Mouse (Mus musculus) layer of hippocampus, adult 11-12 months (tissue): Measurements from ENCODE around the gene Mmp9.
A peak's percentile ranks its signal among the peaks of the same experiment; 100 is the strongest.

ENCODE experiments used
- DNase-seq: peaks from one replicate; pipeline ENCODE4 v3.0.0; 2022; ENCODE audit warnings: low spot score

The Mmp9 gene

GRCm38 (mm10) chr2:164994156-164994555 is 53.6 kb downstream of the Mmp9 start:
- no peak for DNase-seq

- DNase-seq = peak; percentile 40
These were observed 54.3 kb downstream of the Mmp9 start for GRCm38 (mm10) chr2:164994659-164995428.

- DNase-seq = no peak
These were observed 55.4 kb downstream of the Mmp9 start for GRCm38 (mm10) chr2:164995976-164996375.

DNA sequence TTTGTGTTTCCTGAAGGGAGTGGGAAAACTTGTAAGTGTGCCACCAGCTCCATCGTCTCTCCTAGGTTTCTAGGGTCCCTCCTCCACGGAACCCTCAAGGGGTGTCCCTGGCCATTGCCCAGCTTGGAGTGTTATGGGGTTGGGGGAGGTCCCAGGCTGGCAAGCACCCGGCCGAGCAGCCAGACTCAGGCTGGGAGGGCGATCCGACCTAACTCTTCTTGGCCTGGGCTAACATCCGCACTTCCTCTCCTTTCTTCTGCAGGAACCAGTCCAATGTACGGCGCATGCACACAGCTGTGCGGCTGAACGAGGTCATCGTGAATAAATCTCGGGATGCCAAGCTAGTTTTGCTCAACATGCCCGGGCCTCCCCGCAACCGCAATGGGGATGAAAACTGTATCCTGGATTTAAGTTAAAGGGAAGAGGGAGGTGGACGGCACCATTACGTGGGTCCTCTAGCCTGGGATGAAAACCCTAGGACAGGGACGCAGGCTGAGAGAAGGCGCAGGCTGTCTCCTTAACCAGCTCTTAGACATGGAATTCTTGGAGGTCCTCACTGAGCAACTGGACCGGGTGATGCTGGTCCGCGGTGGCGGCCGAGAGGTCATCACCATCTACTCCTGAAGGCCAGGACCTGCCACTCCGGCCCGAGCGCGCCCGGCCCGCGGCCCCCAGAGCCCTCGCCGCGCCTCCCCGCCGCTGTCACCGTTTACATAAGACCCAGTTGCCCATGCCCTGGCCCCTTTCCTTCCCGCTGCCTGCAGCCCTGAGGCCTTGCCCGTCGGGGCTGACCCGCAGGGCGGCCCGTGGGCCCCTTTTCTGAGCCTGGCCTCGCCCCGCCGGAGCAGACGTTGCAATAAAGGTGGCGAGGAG is 56.5 kb downstream of the Mmp9 start:
- no peak for DNase-seq

DNA sequence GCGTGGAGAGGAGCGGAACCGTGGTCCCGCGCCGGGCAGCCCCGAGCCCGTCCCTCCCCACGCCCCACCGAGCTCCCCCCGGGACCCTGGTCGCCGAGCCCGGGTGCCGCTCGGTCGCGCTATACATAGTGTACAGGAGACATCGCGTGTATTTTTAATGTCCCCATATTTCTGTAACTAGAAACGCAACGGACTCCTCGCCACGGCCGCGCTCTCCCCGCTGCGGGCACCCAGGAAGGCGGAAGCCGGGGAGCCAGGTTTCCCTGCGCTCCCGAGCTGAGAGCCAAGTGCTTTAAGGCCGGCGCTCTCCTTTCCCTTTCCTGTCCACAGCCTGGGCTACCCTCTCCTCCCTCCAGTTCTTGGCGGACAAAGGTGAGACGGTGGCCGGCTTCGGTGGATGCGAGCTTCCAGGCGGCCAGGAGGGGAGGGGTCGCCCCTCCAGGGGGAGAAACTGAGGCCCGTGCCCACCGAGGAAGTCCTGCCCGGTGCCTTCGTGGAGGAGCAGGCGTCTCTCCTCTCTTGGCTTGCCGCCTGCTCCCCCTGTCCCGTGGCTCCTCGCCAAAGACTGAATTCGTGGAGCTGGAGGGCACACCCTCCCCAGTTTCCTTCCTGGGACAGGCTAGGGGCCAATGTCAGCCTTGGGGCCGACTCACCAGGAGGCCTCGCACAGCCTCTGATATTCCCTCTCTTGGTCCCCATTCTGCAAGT is 57.3 kb downstream of the Mmp9 start:
- no peak for DNase-seq

DNA sequence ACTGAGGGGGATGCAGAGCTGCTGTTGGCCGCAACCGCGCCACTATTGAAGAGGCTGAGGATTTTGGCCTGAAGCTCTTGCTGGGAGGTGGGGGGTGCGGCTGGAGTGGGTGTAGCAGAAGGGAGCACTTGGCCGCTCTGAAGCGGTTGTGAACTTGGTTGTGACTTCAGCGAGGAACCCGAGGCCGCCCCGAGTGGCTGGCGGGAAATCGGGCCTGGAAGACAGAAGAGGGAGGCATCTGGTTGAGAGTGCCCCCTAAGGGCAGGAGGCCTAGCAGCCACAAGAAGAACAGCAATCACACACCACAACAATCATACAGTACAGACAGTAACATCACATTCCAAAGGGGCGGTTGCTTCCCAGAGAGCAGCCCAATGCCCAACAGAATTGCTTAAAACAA is 61.4 kb downstream of the Mmp9 start:
- no peak for DNase-seq

- DNase-seq = no peak
These were observed 62.5 kb downstream of the Mmp9 start for GRCm38 (mm10) chr2:165003108-165003507.

DNA sequence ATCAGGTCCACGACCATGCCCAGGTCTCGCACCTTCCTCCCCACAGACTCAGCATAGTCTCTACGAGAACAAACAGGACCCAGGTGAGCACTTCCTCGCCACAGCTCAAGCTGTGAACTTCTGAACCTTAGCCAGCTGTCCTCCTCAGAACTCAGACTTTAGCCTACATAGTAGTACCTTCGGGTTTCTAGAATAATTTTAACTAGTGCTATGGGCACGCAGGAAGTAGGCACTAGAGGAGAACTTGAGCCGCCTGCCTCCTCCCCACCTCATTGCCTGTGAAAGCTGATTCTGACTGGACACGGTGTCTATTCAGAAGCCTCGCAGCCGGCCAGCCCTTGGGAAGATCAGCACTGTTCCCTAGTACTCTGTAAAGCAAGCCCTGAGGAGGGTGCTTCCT is 63.7 kb downstream of the Mmp9 start:
- DNase-seq = no peak
